Mouse (Mus musculus) heart, embryonic 11.5 days (tissue): ENCODE measurements around the gene Olfr1223. TPM values are rescaled to one million over a fixed set of nuclear protein-coding genes. Genes with fewer than 3 reads are reported as not detected.
"Not testable (repeated sequence)": the region's sequence is repeated elsewhere in the genome, so short reads cannot be mapped to it uniquely, and the experiment has no call there.

Experiments used
- ATAC-seq: fragments of 200-750 bp; cut with Nextera tagmentation; replicated peaks from 2 replicates; pipeline ENCODE4 v1.8.0; 2017; ENCODE audit warnings: moderate library complexity; ENCODE audit not compliant: insufficient number of reproducible peaks, low FRiP score, low TSS enrichment
- H3K27ac ChIP-seq: fragments of 300-500 bp; sonication (generic); 2 replicates; pipeline ENCODE4 v1.5.1; 2014; ENCODE audit warnings: mild to moderate bottlenecking, low read depth, low read length
- H3K27me3 ChIP-seq: fragments of 300-500 bp; sonication (generic); 2 replicates; pipeline ENCODE4 v1.6.1; 2014; ENCODE audit warnings: mild to moderate bottlenecking, low read length, mixed read lengths; ENCODE audit not compliant: control insufficient read depth, insufficient read depth
- H3K36me3 ChIP-seq: fragments of 300-500 bp; sonication (generic); 2 replicates; pipeline ENCODE4 v1.6.1; 2014; ENCODE audit warnings: mild to moderate bottlenecking, low read length, moderate library complexity, mixed read lengths; ENCODE audit not compliant: control insufficient read depth, insufficient read depth
- H3K4me1 ChIP-seq: fragments of 300-500 bp; sonication (generic); 2 replicates; pipeline ENCODE4 v1.6.1; 2014; ENCODE audit warnings: low read length; ENCODE audit not compliant: control insufficient read depth, insufficient read depth
- H3K4me2 ChIP-seq: fragments of 300-500 bp; sonication (generic); 2 replicates; pipeline ENCODE4 v1.6.1; 2014; ENCODE audit warnings: mild to moderate bottlenecking, moderate library complexity
- H3K4me3 ChIP-seq: fragments of 300-500 bp; sonication (generic); 2 replicates; pipeline ENCODE4 v1.5.1; 2014; ENCODE audit warnings: low read depth, low read length
- H3K9ac ChIP-seq: fragments of 300-500 bp; sonication (generic); 2 replicates; pipeline ENCODE4 v1.6.1; 2014; ENCODE audit warnings: mild to moderate bottlenecking, low read depth, low read length, moderate library complexity
- H3K9me3 ChIP-seq: fragments of 300-500 bp; sonication (generic); replicated peaks from 2 replicates; pipeline ENCODE4 v1.6.1; 2016; ENCODE audit warnings: low read length; ENCODE audit not compliant: control insufficient read depth
- WGBS: fragments of 180-500 bp; shearing (Covaris S2); extraction: QIAGEN DNeasy Blood & Tissue Kit; methylation state at CpG from one replicate; pipeline ENCODE4 v1.1.7; 2014; ENCODE audit not compliant: insufficient replicate concordance; 5-methylcytosine and 5-hydroxymethylcytosine counted together
- polyA plus RNA-seq: library from polyadenylated mRNA; unstranded; fragments of >200 nt; fragmentation: Nextera tagmentation; extraction: Ambion mirVana; gene quantifications from 2 replicates; pipeline ENCODE4 v1.2.1, GENCODE M21; 2014

Olfr1223 gene
- polyA plus RNA-seq: not detected in 2 replicates

- Histone ChIP-seq H3K9me3 (no peaks in the 10 kb centered on the region), H3K27me3 (no peaks in the 10 kb centered on the region), H3K27ac (no peak within 1 kb of the TSS), H3K4me3 (no peak within 1 kb of the TSS), H3K4me2 (no peak within 1 kb of the TSS), H3K36me3 (no peaks in the 10 kb centered on the region), H3K9ac (no peak within 1 kb of the TSS), H3K4me1 (no peaks in the 10 kb centered on the region)
- WGBS: 65% methylated on average over 1 of the region's 1 CpGs
- ATAC-seq: no peak
Observed at GRCm38 (mm10) chr2:89151460-89151859, at the start of gene Olfr1223. Gene Olfr1223, minus strand, starts transcription at chr2:89151560.

- Histone ChIP-seq H3K4me3 (no peak within 1 kb of the TSS), H3K9ac (no peak within 1 kb of the TSS), H3K9me3 (no peaks in the 10 kb centered on the region), H3K4me1 (no peaks in the 10 kb centered on the region), H3K27me3 (no peaks in the 10 kb centered on the region), H3K4me2 (no peak within 1 kb of the TSS), H3K36me3 (no peaks in the 10 kb centered on the region), H3K27ac (no peak within 1 kb of the TSS)
- WGBS: 57% methylated on average over 2 of the region's 2 CpGs
- no peak for ATAC-seq
Observed at GRCm38 (mm10) chr2:89199948-89200347, 48.6 kb upstream of the Olfr1223 start, which contains the start of gene Olfr1226. Gene Olfr1226, minus strand, starts transcription at chr2:89200048.

- Histone ChIP-seq H3K9me3 (no peaks in the 10 kb centered on the region), H3K27ac (no peak overlapping the region), H3K4me2 (no peak overlapping the region), H3K36me3 (no peaks in the 10 kb centered on the region), H3K9ac (no peak overlapping the region), H3K4me1 (no peaks in the 10 kb centered on the region), H3K4me3 (no peak overlapping the region), H3K27me3 (no peaks in the 10 kb centered on the region)
- 76% methylated on average over 3 of the region's 3 CpGs for whole genome bisulfite sequencing
- ATAC-seq: no peak
Observed at GRCm38 (mm10) chr2:89196325-89196982, 45.1 kb upstream of the Olfr1223 start.

- Histone ChIP-seq H3K27ac (no peak within 1 kb of the TSS), H3K27me3 (no peaks in the 10 kb centered on the region), H3K4me2 (no peak within 1 kb of the TSS), H3K36me3 (no peaks in the 10 kb centered on the region), H3K4me3 (no peak within 1 kb of the TSS), H3K4me1 (no peaks in the 10 kb centered on the region), H3K9ac (no peak within 1 kb of the TSS), H3K9me3 (no peaks in the 10 kb centered on the region)
- no peak for ATAC-seq
- WGBS: 79% methylated on average over 1 of the region's 1 CpGs
Observed at GRCm38 (mm10) chr2:89174569-89174968, 23.2 kb upstream of the Olfr1223 start, which contains the start of gene Olfr1225. Gene Olfr1225, minus strand, starts transcription at chr2:89174669.

- not testable (repeated sequence) for H3K27ac ChIP-seq, H3K36me3 ChIP-seq, H3K4me2 ChIP-seq, H3K9me3 ChIP-seq, H3K4me3 ChIP-seq, ATAC-seq, H3K27me3 ChIP-seq, H3K9ac ChIP-seq, H3K4me1 ChIP-seq
- WGBS: 75% methylated on average over 4 of the region's 4 CpGs
Observed at GRCm38 (mm10) chr2:89164711-89165110, 13.4 kb upstream of the Olfr1223 start.

GRCm38 (mm10) chr2:89163991-89164390 lies 12.6 kb upstream of the Olfr1223 start, which contains the start of gene Olfr1224-ps1:
Gene Olfr1224-ps1, minus strand, starts transcription at chr2:89164091.
- H3K4me1 ChIP-seq, H3K4me2 ChIP-seq, H3K27me3 ChIP-seq, H3K4me3 ChIP-seq, H3K36me3 ChIP-seq, H3K27ac ChIP-seq, H3K9me3 ChIP-seq, ATAC-seq, H3K9ac ChIP-seq: not testable (repeated sequence)
- WGBS: 86% methylated on average over 8 of the region's 8 CpGs

- WGBS: 37% methylated on average over 3 of the region's 3 CpGs
- ATAC-seq: no peak
Observed at GRCm38 (mm10) chr2:89132954-89133353, 18.4 kb downstream of the Olfr1223 start, which contains the start of gene Olfr1222. Gene Olfr1222, minus strand, starts transcription at chr2:89133054.

GRCm38 (mm10) chr2:89117183-89117582 lies 34.2 kb downstream of the Olfr1223 start, which contains the start of gene Olfr1221:
Gene Olfr1221, minus strand, starts transcription at chr2:89117283.
- WGBS: 88% methylated on average over 2 of the region's 2 CpGs
- H3K27me3 ChIP-seq: no peaks in the 10 kb centered on the region
- no peaks in the 10 kb centered on the region for H3K36me3 ChIP-seq
- H3K4me2 ChIP-seq: no peak within 1 kb of the TSS
- H3K9ac ChIP-seq: no peak within 1 kb of the TSS
- H3K4me3 ChIP-seq: no peak within 1 kb of the TSS
- no peak within 1 kb of the TSS for H3K27ac ChIP-seq
- H3K4me1 ChIP-seq: no peaks in the 10 kb centered on the region
- H3K9me3 ChIP-seq: no peaks in the 10 kb centered on the region
- ATAC-seq: no peak

More at GRCm38 (mm10) chr2:89132954-89133353, 18.4 kb downstream of the Olfr1223 start, which contains the start of gene Olfr1222:
- Histone ChIP-seq H3K4me3 (no peak within 1 kb of the TSS), H3K27ac (no peak within 1 kb of the TSS), H3K9me3 (no peaks in the 10 kb centered on the region), H3K4me2 (no peak within 1 kb of the TSS), H3K36me3 (no peaks in the 10 kb centered on the region), H3K27me3 (no peaks in the 10 kb centered on the region), H3K9ac (no peak within 1 kb of the TSS), H3K4me1 (no peaks in the 10 kb centered on the region)

- Histone ChIP-seq H3K4me1 (no peaks in the 10 kb centered on the region), H3K4me2 (no peak within 1 kb of the TSS), H3K4me3 (no peak within 1 kb of the TSS), H3K9ac (no peak within 1 kb of the TSS), H3K27ac (no peak within 1 kb of the TSS), H3K9me3 (no peaks in the 10 kb centered on the region), H3K27me3 (no peaks in the 10 kb centered on the region), H3K36me3 (no peaks in the 10 kb centered on the region)
- ATAC-seq: no peak
- WGBS: 74% methylated on average over 3 of the region's 3 CpGs
Observed at GRCm38 (mm10) chr2:89106735-89107134, 44.6 kb downstream of the Olfr1223 start, which contains the start of gene Olfr1220. Gene Olfr1220, minus strand, starts transcription at chr2:89106835.
